Mouse (Mus musculus) embryo, embryonic 9.5 days (tissue): ENCODE data around the gene Eprs.

Experiments used
- DNase-seq: peaks from one replicate; pipeline ENCODE4 v3.0.0-alpha.2; 2017; ENCODE audit errors: extremely low spot score

Eprs gene

DNA sequence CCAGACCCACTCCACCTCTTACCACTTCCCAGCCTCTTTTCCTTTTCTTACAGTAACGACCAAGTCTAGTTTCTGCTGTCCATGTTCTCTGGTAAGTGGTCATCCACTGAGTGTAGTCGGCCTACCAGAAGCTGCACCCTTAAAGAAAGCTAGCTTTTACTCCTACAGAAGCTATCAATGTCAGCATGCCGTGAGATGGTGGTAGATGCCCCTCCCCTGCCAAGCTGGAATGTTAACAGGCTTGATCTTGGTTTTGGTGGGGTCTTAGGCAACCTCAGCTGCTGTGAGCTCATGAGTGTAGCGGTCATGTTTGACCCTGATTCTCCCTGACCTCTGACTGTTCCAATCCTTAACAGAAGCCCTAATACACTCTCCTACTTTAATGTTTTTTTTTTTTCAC is 4.6 kb upstream of the Eprs start:
- no peak for DNase-seq

DNA sequence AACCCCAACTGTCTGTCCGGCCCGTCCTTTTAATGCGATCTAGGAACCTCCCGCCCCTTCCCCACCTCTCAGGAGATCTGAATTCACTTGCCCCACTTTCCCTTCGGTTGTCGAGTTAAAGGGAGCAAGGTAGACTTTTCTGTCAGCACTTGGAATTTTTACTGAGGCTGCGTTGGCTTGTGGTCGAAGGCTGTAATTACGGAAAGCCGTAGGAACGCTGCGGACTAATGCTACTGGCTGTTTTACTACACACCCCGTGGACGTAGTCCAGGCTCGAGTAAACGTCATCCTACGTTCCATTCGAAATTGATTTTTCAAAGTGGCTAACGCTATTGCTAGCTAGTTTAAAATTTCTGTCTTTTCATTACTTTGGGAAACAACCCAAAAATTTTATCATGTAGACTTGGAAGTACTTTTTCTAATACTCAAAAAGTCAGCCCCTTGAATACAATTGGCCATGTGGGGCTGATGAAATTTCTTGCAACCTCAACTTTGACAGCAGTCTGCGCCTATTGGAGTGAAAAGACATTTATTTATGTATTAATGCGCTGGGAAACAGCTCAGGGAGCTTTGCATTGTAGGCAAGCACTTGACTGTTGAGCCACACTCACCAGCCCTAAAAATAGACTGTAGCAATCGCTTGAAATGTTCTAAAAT is 810 bp downstream of the Eprs start:
- DNase-seq = peak; percentile 45

GRCm38 (mm10) chr1:185364183-185364540 is 1.3 kb downstream of the Eprs start:
- no peak for DNase-seq

DNA sequence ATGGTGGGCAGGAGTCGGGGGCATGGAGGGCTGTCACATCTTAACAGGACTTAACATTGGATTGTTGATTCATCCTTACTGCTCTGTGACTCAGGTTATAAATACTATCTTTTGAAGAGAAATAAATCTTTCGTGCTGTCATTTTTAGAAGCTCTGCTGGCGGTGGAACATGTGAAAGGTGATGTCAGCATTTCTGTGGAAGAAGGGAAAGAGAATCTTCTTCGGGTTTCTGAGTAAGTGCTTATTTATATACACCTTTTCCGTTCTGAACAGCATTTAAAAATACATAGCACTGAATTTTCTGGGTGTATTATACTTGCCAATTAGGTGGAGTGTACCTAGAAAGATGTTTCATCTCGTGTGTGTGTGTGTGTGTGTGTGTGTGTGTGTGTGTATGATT is 4.5 kb downstream of the Eprs start:
- DNase-seq = no peak

GRCm38 (mm10) chr1:185369979-185370378 is 7.1 kb downstream of the Eprs start:
- DNase-seq = no peak

DNA sequence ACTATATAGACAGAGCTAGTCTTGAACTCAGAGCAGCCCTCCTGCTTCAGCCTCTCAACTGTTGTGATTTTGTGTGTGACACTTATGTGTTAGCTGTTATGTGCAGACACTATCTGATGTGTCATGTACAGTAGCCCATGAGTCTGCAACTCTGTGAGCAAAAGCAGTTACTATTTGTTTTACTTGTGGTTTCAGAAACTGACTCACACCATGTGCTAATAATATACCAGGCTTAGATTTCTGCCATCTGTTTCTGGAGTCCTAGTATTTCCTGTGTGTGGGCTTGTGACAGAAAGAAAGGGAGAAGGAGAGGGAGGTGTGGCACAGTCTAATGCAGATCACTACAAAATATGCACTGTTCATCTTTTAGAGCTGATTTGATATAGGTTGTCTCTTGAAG is 13.5 kb downstream of the Eprs start:
- DNase-seq = no peak

GRCm38 (mm10) chr1:185377429-185377828 is 14.6 kb downstream of the Eprs start:
- DNase-seq = no peak

GRCm38 (mm10) chr1:185401615-185402014 is 38.8 kb downstream of the Eprs start:
- DNase-seq = no peak

GRCm38 (mm10) chr1:185404021-185404420 is 41.2 kb downstream of the Eprs start:
- DNase-seq = peak; percentile 8

DNA sequence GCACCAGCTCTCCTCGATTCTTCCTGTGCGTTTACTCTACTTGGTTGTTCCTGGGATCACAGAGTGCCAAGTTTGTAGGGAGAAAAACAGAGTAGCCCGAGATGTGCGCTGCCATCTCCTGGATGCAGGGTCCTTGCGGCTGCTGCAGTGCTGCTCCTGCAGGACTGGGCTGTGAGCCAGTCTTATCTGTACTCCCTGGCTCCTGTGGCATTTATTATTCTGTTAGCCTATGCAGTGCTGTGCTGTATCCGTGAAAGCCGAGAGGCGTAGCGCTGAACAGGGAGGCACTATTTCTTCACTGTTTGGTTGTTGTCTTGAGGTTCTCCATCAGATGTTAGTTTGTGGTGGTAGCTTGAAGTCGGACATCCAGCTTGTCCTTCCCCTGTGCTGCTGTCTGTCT is 43.1 kb downstream of the Eprs start:
- DNase-seq = no peak

DNA sequence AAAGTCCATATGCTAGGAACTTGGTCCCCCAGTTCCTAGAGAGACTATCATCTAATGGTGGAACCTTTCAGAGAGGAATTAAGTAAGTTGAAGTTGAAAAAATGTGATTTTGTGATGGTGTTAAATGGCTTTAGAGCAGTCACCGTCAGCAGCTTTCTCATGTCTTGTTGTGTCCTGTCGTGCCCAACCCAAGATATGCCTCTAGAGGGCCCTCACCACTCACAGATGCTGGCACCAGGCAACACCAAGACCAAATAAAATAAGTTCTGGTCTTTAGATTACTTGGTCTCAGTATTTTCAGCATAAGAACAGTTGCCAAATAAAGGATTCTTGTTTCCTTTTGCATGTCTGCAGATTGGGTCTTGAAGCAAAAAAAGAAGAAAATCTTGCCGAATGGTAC is 47.0 kb downstream of the Eprs start:
- DNase-seq = no peak

DNA sequence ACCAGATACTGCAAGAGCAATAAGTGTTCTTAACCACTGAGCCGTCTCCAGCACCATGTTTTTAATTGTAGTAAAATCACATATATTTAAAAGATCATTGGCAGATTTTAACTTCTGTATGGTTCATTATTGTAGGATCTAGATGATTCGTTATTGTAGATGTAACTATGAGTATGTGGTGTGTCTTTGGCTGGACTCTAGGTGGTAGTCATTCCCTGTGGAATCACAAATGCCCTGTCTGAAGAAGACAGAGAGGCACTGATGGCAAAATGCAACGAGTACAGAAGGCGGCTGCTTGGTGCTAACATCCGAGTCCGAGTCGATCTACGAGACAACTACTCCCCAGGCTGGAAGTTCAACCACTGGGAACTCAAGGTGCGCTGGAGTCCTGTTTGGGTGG is 55.2 kb downstream of the Eprs start:
- DNase-seq = no peak

- DNase-seq = no peak
Observed at GRCm38 (mm10) chr1:185419805-185420204, 57.0 kb downstream of the Eprs start.

DNA sequence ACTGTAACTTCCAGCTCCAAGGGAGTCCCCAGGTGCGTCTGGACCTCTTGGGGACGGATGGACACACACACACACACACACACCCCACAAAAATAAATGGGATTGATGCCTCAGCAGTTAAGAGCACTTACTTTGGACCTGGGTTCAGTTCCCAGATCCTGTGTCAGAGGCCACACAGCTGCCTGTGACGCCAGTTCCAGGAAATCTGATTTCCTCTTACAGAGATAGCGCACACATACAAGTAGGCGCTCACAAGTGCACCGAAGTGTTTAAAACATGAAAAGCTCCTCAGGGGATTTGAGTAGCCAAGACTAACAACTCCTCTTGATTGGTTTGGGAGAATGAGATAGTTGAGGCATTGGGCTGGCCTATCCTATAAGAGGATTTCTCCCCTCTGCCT is 57.9 kb downstream of the Eprs start:
- DNase-seq = no peak

DNA sequence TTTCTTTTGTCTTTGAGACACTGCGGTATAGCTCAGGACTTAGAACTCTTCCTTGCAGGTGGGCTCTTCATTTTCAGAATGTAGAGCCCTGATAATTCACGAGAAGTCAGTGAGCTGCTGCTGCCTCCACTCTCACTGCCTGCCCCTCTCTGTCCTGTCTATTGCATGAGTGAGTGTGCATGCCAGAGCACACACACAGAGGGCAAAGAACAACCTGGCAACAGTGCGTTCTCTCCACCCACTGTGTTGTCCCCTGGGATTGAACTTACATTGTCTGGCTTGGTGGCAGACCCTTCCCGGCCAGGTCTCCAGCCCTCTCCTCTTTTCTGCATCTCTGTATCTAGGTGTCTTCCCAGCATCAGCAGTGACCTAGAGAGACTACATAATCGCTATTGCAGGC is 63.7 kb downstream of the Eprs start:
- DNase-seq = no peak

DNA sequence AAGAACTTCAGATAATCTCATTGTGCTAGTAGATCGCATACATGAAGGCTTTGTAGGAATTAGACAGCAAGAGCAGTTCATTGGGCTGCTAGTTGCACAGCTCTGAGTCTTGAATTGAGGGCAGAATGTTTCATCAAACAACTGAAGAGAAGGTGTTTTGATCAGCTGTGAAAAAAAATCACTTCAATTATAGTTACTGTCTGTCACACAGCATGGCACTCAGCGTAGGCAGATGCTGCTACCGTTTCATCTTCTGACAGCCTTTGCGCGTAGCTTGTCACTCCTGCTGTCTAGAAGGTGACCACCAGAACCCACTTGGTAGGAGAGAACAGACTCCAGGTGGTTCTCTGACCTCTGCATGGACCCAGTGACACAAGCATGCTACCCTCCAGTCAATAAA is 67.6 kb downstream of the Eprs start:
- no peak for DNase-seq

DNA sequence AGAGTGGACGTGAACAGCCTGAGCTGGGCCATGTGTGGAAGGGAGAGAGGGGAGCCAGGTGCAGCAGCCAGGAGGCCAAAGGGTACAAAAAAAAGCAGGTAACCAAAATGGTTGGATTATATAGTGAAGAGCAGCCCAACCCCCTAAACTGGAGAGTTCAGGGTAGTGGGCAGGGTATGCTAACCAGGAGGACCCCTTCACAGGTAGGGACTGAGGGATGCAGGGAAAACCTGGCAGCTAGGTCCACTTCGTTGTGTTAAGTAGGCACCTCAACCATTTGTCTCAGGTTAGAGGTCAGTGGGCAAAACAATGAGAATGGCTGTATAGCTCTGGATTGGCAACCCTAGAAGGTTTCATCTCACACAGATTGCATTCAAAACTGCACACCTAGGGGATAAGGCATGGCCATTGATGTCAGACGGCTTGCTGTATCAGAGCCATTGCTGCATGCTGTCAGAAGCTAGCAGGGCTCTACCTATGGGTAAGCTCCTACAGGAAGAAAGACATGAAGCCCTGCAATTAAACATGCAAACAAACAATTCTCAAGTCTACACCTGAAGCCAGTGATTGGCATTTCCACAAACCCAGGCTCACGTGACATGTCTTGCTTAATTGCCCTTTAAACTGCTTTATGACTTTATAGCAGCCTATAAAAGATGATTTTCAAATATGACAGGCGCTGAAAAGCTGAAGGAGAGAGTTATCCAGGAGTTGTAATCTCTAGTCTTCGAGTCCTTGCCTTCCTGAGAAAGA is 68.6 kb downstream of the Eprs start:
- DNase-seq = no peak

DNA sequence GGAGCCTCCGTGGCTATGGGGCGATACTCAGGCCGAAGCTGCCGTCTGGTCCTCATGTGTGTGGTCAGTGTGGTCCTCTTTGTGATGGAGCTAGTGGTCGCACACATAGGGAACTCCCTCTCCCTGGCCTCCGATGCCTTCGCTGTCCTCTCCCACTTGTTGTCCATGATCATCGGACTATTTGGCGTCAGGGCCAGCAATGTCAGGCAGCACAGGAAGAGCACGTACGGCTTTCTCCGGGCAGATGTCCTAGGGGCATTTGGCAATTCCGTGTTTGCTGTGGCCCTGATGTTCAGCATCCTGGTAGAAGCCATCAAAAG is 69.1 kb downstream of the Eprs start:
- no peak for DNase-seq

GRCm38 (mm10) chr1:185433112-185433511 is 70.3 kb downstream of the Eprs start:
- DNase-seq = no peak

GRCm38 (mm10) chr1:185438841-185439580 is 76.2 kb downstream of the Eprs start:
- DNase-seq = no peak

DNA sequence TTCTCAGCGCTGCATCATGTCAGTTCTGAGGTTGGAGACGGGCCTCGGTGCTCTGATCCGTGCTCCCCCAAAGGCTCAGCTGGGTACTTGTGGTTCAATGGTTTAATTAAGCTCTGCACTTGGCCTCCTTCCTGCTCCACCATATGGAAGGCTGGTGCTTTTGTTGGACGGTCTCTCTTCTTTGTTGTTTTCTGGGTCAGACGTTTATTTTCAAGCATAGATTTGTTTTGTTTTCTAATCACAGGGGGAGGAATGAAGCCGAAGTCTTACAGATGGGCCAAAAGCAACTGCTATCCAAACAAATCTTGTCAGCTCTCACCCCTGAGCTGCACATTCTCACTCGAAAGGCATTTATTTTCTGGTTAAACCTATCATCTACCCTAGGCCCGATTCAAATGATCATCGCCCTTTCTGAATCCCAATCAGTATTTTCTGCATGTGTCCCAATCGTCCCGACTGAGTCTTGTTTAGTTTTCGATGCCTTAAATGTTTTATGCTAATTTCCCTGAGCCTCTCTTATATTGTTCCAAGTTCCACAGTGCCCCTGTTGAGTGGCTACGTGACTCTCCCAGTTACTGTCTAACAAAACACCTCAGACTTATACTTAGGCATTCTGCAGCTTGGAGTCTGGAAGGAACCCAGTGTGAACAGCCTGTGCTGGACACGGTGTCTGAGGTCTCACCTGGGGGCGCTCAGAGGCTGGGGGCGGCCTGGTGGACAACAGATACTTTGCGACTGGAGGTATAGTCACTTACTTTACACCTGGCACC is 79.0 kb downstream of the Eprs start:
- no peak for DNase-seq

DNA sequence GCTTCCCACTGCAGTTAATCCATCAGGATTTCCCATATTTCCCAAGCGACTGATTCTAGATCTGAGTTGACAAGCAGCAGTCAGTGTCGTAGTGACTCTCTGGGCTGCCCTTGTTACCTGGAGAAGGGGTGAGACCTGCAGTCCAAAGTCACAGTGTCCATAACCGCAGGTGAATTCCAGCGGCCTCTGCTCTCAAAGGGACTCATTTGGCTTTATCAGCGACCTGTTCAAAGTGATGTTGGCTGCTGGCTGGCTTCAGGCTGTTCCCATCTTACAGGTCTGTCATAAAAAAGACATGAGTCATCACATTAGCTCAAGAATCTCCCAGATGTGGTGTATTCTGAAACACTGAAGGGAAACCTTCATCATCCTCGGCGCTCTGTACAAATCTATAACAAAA is 86.1 kb downstream of the Eprs start:
- no peak for DNase-seq
